Mouse (Mus musculus) kidney, adult 9 months (tissue): ENCODE data around the gene Nudt16l1.
A peak's percentile ranks its signal among the peaks of the same experiment; 100 is the strongest.

Experiments used
- DNase-seq: peaks from one replicate; pipeline ENCODE4 v3.0.0; 2022

The Nudt16l1 gene

DNA sequence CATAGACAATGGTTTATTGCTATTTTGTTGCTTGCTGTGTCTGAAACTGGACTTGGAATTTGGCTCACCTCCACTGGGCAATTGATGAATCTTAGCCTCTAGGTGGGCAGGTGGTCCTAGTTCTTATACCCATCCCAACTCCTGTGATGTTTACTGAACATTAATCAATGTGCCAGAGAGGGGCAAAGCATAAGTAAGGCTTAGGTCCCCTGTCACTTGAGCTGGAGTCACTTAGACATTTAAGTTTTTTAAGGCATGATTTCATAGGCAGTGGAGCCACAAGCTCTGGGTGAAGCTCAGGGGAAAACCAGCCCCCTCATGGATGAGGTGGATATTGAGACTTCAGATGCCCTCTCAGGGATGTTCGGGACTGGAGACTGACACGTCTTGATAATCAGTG is at the start of gene Nudt16l1:
Gene Nudt16l1 (plus strand): TSS at position 301 of the 400 bp plus-strand sequence.
- no peak for DNase-seq

DNA sequence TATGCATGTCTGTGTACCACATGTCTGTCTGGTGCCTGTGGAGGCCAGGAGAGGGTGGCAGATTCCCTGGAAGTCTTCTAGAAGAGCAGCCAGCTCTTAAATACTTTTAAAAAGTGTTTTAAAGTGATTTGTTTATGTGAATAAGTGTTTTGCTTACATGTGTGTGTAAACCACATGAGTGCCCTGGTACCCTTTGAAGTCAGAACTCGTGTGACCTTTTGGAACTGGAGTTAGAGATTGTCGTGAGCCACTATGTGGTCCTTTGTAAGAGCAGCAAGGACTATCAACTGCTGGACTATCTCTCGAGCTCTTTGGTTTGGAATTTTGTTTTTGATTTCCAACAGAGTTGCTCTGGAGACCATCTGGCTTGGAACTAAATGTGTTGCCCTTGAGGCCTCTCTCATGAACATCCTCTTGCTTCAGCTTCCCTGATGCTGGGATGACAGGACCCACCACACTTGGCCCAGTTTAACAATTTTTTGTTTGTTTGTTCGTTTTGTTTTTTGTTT is 48.3 kb upstream of the Nudt16l1 start:
- DNase-seq, result no peak

DNA sequence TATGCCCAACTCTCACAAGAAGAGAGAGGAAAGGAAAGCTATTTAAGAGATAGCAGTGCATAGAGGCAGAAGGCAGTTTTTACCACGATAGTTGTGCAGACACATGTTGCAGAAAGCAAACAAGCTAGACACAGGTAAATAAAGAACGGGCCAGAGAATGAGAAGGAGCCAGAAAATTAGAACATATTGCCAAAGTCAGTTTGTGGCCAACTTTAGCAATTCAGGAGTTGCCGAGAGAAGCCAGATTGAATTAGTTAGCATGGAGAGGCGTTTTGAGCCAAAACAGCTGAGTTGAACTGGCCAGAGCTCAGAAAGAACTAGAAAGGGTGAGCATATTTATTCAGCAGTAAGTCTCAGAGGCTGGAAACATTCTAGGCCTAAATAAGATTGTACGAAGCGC is 46.4 kb upstream of the Nudt16l1 start:
- DNase-seq, result no peak

DNA sequence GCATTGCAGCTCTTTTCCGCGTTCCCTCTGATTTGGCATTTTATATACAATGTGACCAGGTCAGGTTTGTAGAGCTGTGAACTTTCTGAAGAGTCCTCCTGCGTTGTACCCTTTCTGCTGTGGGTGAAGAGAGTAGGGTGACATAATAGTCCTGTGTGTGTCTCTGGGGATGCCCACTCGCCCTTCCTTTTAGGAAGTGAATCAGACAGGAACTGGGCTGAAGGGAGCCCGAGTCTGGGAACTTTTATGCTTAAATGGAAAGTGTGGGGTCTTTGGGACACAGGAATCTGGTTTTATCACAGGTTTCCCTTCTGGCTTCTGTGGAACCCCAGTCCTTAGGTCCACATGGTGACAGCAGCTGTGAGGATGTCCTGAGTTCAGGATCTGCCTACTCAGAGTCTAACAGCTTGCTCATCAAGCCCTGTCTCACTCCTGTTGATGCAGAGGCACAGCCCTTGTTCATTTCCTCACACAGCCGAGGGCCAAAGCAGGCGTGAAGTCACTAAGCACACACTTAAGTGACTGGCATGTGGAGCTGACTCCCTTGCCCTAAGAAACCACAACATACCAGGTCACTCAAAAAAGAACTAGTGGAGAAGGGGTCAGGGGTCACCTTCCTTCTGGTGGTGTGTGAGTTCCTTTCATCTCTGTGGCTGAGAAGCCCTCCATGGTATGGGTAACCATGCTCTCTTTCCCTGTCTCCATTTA is 44.2 kb upstream of the Nudt16l1 start:
- peak; percentile 43 for DNase-seq

DNA sequence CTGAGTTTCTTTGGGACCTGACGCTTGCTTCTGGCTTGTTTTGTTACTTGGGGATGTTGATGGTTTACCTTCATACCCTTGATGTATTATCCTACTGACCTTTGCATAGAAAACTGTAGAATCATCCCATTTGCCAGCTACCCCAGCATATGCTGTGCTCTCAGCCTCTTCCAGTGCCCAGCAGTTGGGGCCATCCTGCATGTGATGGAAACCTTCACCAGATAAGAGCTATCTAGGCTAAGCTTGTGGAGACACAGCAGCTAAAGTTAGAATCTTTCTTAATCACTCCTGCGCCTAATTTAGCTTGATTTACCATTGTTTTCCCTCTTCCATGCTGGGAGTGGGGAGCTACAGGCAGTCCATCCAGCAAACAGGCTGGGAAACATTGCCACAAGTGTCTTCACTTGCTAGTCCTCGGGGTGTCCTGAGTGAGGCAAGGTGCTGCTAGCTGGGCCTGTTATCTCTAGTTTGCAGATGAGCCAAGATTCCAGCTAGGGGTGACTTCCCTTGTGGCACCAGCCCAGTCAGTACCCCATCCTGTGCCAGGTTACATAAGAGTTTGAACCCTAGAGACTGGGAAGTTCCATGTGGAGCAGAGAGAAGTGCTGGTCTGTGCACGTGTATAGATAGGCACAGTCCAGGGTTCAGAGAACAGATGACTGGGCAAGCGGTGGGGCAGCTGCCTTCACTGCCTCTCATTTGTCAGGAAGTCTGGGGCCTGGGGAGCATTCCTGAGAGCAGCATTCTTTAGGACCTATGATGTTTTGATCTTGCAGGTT is 42.1 kb upstream of the Nudt16l1 start:
- DNase-seq, result peak; percentile 96

DNA sequence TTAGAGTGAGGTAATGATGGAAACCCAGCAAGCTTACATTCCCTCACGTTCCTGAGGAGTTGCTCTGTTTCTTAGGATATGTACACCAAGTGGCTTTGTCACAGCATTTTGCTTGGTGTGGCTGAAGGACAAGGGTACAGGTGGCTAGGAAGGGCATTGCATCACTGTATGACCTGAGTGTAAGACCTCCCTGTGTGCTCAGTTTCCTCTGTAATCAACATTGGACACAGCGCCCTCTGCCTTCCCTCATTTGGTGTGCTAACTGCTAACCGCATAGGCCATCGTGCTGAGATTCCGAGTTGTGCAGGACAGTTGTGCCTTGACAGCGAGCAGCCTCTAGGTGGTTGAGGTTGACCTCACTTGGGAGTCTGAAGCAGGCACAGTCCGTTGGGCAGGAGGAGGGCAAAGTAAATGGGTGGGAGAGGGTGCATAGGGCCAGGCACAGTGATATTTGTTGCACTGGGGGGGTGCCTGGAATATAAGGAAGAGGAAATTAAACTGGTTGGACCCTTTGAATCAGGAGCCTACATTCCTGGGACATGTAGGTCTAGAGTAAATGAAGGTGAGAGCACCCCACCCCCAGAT is 41.3 kb upstream of the Nudt16l1 start:
- DNase-seq, result no peak

DNA sequence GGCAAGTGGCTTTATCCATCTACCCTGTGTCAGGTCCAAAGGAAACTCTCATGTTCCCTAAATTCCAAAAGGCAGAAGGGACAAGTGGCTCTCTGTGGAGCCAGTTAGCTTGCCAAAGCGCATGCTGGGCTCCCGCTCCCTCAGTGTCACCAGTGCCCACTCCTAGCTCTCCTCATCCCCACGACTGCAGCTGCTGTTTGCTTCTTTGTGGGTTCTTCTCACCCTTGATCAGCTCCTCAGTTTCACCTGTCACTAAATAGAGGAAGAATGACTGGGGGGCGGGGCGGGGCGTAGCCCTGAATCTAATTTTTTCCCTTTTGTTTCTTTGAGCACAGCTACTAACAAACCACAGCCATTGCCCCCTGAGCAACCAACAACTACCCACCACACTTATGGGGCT is 39.7 kb upstream of the Nudt16l1 start:
- no peak for DNase-seq

DNA sequence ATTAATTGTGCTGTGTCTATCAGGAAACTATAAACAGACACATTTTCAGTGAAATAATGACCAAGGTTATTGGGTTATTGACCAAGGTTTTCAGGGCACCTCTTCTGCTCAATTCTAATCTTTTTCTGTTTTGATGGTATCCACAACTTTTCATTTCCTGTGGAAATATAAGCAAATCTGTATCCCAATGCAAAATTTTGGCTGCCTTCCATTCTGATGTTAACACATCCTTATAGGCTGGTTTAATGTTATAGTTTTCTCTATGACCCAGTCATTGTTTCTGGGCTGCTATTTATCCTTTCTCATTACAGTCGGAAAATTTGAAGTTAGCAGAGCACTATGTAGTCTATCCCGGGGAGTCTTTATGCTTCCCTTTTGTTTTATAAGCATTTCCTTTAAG is 38.9 kb upstream of the Nudt16l1 start:
- DNase-seq, result no peak

DNA sequence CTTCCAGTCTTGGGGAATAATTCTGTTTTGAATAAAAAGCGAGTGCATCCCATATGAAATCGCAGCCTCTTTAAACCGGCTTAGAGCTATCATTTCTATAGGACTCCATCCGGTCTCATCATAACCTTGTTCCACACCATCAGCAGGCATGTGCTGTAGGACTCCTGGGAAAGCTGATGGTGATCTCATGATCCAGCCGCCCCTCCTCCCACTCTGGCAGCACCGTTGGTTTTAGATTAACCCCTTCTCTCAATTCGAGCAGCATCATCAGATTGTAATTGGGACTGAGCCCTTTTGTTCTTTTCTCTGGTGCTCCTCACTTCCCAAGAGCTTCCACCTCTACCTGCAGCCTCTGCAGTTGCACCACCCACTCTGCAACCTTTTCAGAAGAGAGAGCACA is 37.4 kb upstream of the Nudt16l1 start:
- DNase-seq, result peak; percentile 84

DNA sequence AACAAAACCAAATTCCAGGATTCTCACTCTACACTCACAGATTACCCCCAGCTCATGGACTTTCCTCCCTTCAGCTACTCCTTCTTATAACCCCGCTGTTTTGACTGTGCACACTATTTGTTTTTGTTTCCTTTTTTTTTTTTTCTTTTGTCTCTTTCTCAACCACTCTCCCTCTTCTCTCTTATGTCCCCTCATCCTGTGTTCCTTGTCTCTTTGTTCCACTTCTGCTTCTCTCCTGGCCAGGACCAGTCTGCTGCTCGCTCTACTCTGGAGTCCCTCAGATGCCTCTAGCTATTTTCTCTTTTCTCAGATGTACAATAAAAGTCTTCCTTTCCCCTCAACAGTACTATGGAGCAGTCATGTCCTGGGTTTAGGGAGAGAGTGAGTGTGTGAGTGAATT is 36.2 kb upstream of the Nudt16l1 start:
- no peak for DNase-seq

DNA sequence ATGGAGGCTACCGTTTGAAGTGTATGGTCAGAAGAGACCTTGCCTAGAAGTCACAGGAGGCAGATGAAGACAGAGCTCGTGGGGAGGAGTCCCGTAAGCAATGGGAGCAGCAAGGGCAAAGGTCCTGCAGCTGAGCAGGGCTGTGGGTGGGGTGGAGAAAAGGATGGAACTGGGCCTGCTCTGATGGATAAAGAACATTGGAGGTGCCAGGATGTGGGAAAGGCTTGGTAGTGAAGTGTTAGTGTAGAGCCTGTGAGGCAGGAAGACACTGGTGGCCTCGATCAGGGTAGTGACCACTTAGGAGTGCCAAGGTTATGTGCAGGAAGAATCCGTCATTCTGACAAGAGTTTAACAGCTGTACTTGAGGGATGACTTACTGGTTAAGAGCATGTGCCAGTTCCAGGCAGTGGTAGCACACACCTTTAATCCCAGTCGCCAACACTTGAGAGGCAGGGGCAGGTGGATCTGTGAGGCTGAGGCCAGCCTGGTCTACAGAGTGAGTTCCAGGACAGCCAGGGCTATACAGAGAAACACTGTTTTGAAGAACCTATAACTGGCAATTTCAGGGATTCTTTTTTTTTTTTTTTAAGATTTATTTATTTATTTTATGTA is 35.0 kb upstream of the Nudt16l1 start:
- peak; percentile 57 for DNase-seq

DNA sequence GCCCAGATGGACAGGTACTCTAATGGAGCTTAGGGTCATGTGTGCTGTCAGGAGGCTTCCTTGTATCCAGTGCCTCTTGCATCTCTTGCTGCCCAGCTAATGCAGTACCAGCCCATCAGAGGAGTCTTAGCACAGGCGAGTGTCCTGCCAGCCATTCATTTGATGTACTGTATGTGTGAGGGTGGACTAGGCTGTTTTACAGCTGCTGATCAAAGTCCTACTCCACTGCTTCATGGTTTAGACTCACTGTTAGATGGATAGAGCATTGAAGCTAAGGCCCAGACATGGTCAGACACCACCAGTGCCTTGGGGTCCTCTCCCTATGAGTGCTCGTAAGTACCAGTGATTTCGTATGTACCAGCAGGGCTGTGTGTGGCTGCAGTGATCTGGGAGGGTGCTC is 33.7 kb upstream of the Nudt16l1 start:
- DNase-seq, result no peak

DNA sequence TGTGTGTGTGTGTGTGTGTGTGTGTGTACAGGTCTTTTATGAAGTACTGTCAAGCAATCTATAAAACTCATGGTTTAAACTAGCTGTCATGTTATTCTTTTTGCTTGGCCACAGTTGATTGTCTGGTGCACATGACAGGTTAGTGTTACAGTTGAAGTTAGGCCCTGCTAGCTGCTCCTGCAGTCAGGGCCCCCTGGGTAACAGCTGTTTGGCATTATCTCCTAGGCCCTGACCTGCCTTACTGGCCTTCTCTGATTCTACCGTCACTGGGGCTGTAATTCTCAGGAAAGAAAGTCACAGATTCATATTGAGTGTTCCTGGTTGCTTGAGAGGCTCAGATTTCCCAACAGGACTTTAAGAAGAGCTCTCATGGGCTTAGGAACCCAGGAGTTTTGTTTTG is 33.0 kb upstream of the Nudt16l1 start:
- no peak for DNase-seq

DNA sequence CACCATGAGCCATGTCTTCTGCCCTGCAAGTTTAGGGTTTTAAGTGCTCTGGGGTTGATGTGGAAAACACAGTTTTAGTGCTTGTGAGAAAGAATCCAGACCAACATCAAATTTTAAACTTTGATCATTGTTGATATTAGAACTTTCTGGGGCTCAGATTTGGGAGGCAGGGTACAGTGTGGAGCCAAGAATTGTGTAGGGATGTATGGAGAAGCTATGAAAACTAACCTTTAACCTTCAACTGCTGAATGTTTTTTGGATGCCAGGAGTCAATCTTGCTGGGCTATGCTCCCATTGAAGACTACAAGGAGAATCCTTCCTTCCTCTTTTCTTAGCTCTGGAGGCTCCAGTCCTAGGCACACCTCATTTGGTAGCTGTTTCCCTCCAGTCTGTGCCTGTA is 32.0 kb upstream of the Nudt16l1 start:
- no peak for DNase-seq

DNA sequence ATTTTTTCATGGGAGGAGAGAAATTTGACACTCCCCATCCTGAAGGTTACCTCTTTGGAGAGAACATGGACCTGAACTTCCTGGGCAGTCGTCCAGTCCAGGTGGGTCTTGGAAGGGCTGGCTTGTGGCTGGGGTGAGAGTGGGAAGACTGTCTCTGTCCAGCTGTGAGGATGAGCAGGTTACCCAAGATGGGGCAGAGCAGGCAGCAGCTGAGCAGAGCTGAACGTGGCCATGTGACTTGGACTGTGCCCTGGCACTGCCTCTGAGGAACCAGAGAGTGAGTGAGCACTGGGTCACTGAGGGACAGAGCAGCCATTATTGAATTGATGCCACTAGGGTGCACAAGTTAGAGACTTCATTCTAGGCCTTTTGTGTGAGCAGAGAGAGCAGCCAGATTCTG is 31.2 kb upstream of the Nudt16l1 start:
- DNase-seq, result peak; percentile 68

DNA sequence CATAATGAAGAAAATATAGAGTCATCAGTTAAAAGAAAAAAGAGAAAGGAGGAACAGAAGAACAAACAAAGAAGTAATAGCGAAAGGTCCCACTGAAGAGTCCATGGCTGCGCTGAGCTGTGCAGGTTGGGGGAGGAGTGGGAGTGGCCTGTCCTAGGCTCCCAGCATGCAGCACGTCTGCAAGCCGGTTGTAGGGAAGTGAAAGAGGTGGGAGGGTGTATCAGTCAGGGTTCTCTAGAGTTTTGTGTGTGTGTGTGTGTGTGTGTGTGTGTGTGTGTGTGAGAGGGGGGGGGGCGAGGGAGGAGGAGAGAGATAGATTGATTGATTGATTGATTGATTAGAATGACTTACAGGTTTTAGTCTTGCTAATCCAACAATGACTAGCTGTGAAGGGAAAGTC is 30.6 kb upstream of the Nudt16l1 start:
- no peak for DNase-seq

DNA sequence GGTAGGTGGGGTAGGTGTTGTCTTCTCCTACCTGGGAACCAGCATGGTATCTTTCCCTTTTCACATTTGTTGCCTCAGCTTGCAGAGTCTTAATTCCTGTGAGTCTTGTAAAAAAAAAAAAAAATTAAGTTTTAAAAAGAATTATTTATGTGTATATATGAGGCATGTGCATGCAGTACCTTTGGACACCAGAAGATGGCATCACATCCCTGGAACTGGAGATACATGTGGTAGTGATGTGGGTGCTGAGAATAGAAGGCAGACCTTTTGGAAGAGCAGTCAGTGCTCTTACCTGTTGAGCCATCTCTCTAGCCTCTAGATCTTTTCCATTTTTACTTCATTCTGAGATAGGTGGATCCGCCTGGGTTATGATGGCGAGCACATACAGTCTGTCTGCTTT is 28.8 kb upstream of the Nudt16l1 start:
- DNase-seq, result no peak

DNA sequence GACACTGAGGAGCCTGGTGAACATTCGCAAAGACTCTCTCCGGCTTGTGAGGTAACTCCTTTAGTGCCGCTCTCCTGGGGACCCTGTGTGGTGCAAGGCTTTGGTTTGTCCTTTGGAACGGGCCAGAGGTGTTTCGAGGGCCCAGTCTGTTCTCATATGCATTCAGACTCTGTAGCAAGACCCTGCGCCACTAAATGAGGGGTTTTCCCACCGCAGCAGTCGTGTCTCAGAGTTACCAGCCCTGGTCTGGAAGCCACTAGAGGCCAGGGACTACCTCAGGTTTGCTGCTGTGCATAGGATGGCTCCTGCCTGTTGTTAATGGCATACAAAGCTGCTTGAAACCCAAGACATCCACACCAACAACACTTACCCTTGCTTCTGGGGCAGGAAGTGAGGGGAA is 27.8 kb upstream of the Nudt16l1 start:
- DNase-seq, result no peak

DNA sequence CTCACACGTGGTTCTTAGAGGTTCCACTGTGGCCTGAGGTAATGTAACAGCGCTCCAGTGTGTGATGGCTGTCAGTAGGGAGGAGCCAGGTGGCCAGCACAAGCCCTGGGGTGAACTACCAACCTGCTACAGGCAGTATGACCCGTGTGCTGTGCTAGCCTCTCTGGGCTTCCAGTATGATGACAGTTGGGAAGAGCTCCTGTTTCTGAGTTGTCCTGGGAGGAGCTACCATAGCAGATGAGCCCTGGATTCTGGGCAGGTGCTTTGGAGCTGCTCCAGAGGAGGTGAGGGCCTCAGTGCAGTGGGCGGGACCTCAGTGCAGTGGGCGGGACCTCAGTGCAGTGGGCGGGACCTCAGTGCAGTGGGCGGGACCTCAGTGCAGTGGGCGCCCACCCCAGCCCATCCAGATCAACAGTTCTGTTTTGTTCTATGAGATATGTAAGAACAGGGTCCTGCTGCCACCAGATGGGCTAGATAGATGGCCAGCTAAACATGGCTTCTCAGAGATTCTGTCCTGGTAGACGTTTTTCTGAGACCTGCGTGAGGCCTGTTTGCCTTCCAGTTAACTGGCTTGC is 26.4 kb upstream of the Nudt16l1 start:
- DNase-seq, result peak; percentile 54

DNA sequence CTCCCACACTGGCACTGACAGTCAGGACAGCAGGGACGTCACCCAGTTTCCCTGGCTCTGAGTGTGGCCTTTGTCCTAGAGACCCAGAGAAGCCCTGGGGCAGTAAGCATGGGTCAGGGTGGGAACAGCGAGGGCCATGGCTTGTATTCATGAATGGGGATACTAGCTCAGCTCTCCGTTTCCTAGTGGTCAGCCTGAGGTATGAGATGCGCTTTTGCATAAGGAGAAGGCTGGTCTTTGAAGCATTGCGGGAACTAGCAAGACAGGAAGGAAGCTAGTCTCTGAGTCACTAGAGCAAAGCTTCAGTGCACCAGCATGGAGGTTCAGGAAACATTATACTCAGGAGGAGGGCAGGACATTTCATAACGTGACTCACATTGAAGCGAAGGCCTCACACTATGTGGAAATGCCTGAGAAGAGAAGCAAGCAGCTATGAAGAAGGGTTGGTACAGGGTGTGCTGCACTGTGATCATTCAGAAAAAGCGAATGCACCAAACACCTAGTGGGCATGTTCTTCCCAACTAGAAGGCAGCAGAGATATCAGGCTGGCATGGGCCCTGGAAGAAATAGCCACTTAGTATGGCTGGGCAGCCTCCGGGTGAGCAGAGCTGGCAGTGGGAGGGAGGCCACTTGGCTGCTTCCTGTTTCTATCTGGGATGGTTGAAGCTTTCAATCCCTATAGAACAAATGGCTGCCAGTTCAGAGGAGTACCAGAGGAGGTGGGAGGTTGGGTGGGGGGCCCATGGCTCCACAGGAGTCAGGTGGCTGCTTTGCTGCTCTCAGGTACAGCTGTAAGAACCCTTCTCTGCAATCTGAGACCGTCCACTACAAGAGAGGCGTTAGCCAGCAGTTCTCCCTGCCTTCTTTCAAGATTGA is 25.4 kb upstream of the Nudt16l1 start:
- DNase-seq, result no peak

DNA sequence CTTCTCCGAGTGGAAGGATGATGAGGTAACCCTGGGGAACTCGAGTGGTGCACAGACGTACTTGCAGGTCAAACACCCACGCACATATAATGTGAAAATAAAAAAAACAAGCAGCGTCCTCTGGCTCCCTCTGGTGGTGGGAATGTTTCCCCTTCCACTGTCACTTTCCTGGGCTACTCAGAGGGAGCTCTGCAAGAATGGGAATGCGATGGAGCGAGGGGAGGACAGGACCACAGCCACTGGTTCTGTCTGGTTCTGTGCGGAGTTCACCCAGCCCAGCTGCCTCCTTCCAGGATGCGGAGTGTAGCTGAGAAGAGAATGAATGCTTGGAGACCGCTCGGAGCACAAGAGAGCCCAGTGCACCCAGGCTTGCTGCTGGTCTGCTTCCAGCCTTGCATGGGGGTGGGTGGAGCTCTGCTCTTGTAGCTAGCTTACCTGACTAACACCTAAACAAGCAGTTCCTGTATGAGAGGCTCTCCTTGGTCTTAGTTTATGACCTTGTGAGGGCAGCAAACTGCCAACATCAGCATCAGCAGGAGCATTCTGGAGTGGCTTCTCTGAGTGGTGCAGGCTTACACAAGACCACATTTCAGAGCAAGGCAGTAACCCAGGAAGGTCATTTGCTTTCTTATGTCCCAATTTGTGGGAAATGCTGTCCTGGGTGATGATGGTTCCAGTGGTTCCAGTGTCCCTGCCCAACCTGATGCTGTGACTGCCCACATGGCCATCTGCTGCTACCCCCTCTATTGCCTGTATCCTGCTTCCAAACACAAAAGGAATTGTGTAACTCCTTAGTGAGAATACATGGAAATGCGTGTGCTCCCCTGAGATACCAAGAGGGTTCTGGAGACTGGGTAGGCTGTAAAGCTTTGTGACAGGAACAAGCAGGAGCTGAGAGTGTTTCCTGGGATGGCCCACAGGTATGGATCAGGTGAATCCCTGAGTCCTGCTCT is 24.5 kb upstream of the Nudt16l1 start:
- peak; percentile 94 for DNase-seq
